Mouse (Mus musculus) adrenal gland, adult 18-20 months (tissue): Measurements from ENCODE around the gene Fblim1. TPM values are rescaled to one million over a fixed set of nuclear protein-coding genes. Genes with fewer than 3 reads are reported as not detected.

Experiments used
- DNase-seq, 2 experiments: peaks; one replicate each; pipeline ENCODE4 v3.0.0; 2021 to 2022; ENCODE audit warnings: low spot score in 2 of 2
- total RNA-seq, 2 experiments: library from RNA; stranded (reverse); gene quantifications; 1 replicate in 1 of 2; 2 replicates in 1 of 2; pipeline ENCODE4 v1.2.3; 2021

The Fblim1 gene
- total RNA-seq, 2 experiments from 2014 or later: 6.8 to 13.0 TPM

DNA sequence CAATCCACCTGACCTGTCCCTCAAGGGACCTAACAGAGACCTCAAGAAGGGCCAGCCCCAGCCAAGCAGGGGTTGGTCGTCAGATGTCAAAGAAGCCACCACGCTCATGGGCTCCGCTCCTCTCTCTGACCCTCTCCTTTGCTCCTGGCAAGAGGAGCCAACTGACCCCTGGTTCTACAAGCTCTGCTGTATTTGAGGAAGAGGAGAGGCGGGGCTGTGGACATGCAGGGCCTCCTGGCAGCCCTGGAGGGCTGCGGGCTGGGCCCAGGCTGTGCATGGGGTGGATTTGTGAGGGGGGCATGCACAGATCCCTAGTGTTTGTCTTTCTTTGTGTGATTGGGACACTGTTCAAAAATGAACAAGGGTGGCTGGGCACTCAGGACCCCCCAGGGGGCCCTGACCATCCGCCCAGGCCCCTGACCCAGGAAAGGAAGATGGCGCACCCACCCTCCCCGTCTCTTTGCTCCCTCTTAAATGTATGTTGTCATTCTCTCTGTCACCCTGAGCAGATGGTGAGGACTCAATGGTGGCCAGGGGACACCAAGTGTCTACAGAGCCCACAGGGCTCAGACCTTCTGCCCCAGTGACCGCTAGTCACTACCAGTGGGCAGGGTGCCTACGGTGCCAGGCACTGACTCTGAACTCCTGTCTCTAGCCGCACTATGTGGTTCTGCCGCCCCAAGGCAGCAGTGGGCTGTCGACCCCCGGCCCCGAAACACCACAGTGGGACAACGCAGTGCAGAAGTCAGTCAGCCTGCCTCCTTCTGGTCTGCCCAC lies 20.1 kb upstream of the Fblim1 start:
- DNase-seq: no peak

DNA sequence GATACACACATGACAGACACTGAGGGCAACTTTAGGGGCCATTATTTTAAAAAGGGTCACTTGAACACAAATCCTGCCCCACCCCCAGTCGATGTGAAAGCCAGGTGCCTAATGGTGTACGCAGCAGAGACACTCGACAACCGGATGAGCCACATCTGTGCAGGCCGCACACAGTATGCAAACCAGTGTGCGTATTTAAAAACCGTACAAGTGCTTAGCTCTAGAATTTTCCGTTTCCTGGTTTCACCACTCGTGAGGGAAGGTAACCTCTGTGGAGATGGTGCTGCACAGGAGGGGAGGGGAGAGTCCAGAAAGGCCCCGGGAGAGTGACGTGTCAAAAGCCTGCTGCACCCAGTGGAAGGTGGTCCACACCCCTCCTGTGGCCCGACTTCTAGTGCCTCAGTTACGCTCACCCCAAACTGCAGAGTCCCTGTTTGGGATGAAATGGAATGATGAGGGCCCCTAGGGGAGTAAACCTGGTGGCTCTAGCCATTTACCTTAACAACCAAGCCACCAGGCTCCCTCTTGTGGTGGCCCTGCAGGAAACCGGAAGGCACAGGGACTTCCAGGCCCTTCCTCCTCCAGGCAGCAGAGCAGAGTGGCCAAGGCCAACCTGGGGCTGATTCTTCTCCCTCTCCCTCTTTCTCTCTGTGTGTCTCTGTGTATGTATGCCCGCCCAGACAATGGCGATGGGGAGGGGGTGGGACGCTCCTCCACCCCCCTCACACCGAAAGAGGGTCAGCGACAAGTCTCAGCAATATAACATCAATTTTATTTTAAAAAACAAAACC lies 19.3 kb upstream of the Fblim1 start:
- DNase-seq: no peak

DNA sequence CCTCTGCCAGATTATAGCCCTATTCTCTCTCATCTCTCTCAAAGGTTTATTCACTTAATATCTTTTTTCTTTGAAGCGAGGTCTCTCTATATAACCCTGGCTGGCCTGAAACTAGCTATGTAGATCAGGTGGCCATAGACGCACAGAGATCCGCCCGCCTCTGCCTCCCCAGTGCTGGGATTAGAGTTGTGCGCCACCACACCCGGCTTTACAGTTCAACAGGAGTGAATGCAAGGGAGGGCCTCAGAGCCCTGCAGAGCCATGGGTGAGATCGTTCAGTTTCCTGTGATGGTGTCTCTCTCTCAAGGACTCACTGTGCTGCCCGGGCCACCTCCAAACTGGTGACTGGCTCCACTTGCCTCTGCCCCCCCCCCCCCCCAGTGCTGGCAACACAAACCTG lies 18.2 kb upstream of the Fblim1 start:
- no peak for DNase-seq

DNA sequence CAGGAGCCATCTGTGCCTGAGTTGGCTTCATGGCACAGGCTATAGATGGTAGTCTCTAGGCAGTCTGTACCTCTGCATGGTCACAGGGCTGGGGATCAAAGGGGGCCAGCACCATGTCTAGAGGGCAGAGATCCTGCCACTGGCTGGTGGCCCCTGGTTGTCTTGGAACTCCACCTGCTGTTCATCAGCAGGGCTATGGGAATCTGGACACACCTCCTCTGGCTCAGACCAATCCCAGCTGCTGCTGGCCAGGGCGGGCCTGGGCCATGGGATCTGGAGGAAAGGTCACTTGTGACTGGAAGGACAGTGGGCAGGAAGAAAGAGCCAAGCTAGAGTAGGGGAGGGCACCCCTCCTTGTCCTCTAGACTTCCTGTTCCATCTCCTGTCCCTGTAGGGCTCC lies 17.8 kb upstream of the Fblim1 start, which contains the start of gene Slc25a34:
TSS of gene Slc25a34 (minus strand) at position 156 of the 400 bp plus-strand sequence.
- DNase-seq: peak; percentile 56 to 57

DNA sequence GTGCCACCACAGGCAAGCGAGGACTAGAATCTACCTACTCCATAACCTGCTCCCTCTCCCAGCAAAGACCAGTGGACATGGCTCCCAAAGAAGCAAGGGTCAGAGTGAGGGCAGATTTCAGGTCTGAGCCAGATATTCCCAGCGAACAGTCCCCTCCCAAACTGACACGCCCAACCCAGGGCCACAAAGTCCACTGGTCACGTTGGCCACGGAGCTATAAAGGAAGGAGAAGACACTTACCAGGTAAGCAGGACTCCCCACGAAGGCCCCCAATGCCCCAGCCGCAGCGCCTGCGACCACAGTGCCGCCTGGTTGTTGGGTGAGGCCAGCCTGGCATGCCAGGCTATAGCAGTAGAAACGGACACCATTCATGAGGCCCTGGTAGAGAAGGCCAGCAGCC lies 17.1 kb upstream of the Fblim1 start:
- no peak for DNase-seq

DNA sequence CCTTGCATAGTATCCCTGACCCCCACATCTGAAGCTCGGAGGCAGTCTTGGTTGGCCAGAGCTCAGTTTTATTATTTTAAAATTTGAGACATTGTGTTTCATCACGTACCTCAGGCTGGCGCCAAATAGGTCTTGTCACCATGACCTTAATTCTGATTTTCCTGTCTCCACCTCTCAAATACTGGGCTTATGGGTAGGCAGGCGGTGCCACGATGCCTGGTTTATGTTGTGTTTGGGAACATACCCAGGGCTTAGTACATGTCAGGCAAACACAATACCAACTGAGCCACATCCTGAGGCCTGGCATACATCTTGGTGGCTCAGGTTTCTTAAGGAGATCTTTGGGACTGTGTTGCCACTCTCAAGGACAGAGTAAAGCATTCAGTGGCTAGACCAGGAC lies 16.7 kb upstream of the Fblim1 start:
- DNase-seq: no peak

DNA sequence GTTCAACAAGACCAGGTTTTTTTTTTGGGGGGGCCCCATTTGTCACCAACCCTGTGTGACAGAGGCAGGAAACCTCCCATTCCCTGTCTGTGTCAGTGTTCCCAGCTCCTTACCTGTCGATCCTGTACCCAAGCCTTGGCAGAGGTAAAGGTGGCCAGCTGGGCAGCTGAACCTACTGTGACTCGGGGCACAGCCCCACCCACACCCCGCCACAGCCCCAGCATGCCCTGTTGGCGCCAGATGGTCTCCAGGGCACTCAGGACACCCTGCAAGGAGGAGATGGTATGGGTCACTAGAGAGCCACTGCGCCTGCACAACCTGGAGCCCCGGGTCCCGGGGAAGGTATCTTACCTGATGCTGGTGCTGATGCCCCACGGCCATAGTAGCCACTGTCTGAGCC lies 16.2 kb upstream of the Fblim1 start:
- no peak for DNase-seq

DNA sequence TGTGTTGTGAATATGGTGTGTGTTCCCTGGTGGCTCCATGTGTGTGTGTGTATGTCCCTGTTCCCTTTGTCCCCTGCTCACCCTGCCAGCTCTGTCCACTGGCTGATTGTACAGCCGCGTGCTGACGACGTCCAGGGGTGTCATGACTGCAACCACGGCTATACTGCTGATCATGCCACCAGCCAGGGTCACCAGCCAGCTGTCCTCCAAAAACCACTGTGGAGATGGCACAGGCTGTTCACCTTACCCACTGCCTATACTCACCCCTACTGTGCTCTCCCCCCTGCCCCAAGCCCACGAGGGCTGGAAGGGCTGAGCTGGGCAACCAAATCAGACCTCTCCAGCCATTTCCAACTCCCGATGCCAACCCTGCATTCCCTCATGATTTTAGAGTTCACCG lies 15.4 kb upstream of the Fblim1 start:
- DNase-seq: no peak

DNA sequence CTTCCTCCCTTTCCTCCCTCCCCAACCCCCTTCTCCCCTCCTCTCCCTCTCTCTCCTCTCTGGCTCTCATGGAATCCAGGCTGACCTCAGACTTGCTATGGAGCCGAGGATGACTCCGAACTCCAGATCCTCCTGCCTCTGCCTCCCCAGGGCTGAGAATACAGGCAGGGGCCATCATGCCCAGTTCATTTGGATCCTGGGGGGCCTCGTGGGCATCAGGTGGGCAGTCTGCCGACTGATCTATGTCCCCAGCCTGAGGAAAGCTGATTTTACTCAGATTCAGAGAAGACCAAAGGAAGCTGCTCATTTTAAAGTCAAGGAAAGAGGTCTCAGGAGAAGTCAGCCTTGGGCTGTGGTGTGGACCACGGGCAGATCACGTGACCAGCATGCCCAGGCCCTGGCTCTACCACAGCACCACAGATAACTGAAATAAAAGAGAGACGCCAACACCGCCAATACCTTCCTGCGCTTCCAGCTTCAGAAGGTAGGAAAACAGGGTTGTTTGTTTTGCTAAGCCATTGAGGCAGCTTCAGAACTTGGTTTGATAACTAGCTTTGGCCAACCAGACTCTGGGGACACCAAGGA lies 13.5 kb upstream of the Fblim1 start:
- no peak for DNase-seq

DNA sequence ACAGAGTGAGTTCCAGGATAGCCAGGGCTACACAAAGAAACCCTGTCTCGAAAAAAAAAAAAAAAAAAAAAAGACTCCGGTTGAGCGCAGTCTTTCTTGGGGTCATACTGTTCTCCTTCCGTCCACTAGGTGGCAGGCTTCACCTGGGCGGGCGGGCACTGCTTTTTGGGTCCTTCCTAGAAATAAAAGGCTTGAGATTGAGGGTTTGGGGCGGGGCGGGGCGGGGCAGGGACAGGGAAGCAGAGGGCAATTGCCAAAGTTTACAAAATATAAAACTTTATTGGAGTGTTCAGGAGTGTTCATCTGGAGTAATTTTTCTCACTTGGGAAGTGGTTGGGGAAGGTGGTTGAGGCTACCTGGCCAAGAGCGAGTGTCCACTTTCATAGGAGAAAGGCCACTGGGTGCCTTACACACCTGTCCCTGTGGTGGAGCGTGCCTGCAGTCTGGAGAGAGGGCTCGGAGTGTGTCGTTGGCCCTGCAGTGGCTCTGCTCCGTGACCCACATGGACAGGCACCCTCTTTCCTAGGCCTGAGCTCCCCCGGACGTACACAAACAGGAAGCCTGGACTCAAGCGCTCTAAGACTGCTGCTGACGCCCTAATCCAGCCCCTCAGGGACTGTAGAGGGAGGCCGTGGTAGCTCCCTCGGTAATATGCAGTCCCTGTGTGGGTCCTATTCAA lies 12.8 kb upstream of the Fblim1 start, which contains the start of gene Tmem82:
TSS of gene Tmem82 (minus strand) at position 69 of the 679 bp plus-strand sequence.
- DNase-seq: peak; percentile 60 to 63

DNA sequence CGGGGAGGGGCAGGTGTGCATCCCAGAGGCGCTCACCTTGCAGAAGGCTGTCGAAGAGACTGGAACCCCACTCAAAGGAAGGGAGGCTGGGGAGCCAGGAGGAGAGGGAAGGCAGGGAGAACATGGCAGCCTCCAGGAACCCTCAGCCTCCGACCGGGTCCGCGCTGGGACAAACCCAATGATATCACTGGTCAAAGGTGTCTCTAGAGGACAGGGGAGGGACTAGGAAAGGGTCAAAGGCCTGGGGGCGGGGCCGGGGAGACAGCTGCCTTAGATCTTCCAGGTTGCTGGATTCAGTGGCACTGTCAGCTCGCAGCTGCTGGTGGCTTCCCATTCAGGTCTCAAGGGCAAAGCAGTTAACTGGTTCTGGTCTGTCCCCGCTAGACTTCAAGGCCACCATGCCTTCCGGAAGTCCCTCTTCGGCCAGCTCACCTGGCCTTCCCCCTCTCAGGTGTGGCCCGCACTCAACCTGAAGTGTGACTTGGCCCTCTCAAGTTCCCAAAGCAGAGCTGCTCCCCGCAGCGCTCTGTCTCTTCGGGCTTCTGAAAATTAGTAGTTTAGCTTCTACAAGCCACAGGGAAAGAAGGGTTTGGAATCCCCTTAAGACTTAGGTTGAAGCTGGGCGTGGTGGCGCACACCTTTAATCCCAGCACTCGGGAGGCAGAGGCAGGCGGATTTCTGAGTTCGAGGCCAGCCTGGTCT lies 12.1 kb upstream of the Fblim1 start:
- DNase-seq: peak in 1 of 2 experiments; percentile 37

DNA sequence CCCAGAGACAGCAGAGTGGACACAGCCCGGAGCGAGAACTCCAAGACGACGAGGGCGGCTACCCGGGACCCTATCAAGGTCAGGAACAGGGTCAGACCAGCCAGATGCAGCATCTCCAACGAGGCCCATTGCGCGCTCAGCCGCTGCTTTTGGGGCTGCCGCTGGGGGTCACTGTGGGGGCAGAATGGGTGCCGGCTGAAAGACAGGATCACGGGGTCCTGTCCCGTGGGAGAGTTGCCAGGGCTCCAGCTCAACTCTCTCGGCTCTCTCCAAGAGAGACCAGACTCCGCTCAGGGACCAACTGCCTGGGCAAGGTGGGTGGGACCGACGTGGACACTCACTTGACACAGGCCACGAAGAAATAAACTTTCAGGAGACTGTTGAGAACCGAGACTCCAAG lies 11.4 kb upstream of the Fblim1 start:
- DNase-seq: peak; percentile 62 to 73

DNA sequence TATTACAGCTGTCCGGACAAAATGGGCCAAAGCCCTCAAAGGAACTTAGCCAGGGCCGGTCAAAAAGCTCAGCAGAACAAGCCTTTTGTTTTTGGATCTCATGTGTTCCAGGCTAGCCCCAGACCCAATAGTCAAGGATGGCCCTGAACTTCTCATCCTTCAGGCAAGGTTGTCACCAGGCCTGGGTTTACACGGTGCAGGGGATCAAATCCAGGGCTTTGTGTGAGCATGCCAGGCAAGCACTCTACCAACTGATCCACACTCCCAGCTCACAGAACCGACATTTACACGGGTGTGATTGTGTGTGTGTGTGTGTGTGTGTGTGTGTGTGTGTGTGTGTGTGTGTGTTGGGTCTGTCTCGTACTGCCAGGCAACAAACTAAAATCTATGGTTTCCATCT lies 10.9 kb upstream of the Fblim1 start:
- DNase-seq: peak in 1 of 2 experiments; percentile 18

DNA sequence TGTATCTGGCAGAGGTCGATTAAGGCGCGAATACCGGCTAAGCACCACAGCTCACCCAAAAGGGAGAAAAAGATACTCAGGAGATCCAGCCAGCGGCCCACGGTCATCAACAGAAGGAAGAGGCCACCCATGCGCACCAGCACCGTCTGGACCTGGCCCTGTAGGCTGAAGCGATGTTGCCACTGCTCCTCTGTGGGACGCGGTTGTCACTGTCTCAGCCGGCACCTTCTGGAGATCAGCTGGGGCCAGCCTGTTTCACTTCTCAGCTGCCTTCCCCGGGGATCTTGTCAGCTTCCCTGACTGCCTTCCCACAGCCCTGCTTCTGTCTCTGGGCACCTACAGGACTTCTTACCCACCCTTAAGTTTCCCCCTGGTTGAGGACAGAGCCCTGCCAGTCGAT lies 9.1 kb upstream of the Fblim1 start:
- no peak for DNase-seq

DNA sequence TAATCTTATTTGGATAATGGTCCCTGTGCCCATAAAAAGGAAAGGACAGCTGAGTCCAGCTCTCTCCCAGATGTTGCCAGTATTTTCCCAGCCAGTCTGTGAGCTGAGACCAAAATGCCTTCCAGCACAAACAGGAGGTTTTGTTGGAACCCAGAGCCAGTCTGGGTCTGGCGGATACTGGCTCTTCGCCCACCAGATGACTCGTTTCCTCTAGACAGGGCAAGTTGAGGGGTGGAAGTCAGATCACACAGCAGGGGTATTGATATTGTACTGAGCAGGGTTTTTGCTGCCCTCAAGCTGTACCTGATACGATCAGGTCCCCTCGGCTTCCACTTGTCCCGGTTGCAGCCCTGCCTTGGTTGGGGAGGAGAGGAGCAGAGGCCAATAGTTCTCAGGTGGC lies 3.6 kb upstream of the Fblim1 start:
- peak in 1 of 2 experiments; percentile 23 for DNase-seq

DNA sequence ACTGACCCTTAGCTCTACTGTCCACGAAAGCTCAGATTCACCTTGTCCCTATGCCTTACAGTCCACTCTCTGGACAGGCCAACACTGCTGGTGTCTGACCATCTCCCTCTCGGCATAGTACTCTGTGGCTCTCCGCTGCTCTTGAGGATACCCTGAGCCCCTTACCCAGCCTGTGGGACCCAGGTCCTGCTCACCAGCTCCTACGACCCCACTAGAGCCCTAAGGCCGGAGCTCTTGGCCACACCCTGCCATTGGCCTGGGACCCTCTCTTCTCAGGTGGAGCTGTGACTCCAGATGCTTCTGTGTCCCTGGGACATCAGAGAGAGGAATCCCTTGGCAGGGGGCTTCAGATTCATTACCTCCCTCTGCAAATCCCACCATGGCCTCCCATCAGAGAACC lies 475 bp downstream of the Fblim1 start:
- no peak for DNase-seq

DNA sequence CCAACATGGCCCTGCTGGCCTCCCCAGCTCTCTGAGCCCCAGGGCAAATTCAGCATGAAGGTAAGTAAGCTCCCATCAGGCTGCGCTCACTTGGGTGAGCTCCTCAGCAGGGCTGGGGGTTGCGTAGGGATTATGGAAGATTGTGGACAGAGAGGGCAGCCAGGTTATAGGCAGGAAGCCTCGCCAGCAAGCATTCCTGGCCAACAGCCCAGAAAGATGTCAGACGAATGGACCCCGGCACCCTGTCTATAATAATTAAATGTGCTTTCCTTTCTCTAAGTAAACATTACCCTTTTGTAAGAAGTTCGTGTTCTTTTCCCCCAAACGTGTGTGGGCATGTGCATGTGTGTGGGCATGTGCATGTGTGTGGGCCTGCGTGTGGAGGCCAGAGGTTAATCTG lies 1.4 kb downstream of the Fblim1 start:
- DNase-seq: no peak

DNA sequence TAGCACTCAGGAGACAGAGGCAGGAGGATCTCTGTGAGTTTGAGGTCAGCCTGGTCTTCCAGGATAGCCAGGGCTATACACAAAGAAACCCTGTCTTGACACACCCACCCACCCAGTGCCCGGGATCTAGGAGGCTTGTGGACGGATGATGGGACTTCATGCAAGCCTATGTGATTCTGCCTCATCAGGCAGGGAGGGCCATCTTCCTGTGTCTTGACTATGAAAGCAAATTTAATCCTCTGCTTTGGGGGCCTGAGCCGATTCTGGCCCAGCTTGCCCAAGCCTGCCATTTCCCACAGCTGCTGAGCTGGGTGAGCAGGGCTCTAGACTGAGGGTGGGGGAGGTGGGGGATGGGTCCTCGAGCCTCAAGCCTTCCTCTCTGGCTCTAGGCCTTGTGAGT lies 2.0 kb downstream of the Fblim1 start:
- DNase-seq: no peak

DNA sequence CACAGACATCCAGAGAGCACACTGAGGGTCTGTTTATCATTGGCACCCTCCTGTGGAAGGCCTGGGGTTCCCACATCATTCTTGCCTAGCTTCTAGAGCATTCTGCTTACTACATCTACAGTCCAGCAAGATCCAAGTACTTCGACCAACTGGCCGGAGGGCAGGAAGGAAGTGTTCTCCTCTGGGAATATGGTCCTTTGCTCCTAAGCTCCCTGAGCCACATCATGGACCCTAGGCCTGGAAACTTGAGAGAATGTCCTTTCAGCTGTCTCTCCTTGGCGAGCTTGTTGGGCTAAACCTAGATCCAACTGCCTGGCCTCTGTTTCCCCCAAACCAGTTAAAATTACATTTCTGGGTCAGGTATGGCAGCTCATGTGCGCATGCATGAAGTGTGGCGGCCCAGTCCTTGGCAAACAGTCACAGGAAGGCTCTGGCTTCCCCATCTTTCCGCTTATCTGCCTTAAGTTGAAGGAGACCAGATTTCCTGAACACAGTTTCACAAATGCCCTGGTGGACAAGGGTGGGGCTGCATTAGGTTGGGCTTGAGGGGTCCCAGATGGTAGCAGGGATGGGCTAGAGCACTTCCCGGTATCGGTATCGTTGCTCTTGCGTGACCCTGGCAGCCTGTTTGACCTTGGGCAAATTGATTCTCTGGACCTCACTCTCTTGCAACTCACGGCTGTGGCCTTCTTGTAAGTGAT lies 3.2 kb downstream of the Fblim1 start:
- DNase-seq: no peak
